Mouse (Mus musculus): Measurements from ENCODE around the gene Gm11758.
"Not testable (repeated sequence)": the region's sequence is repeated elsewhere in the genome, so short reads cannot be mapped to it uniquely, and the experiment has no call there.

Gm11758 gene

GRCm38 (mm10) chr4:73876166-73876565 is at the start of gene Gm11758:
Gene Gm11758 (minus strand): TSS chr4:73876266.
- in situ Hi-C loops (cut with MseI, MboI), result not testable (repeated sequence)

GRCm38 (mm10) chr4:73920660-73921059 is 44.6 kb upstream of the Gm11758 start, which contains the start of gene Gm11756:
Gene Gm11756 (minus strand): TSS chr4:73920760.
- in situ Hi-C loops (cut with MseI, MboI), result not testable (repeated sequence)

GRCm38 (mm10) chr4:73905853-73906252 is 29.8 kb upstream of the Gm11758 start, which contains the start of gene Gm13871:
Gene Gm13871 (minus strand): TSS chr4:73905953.
- in situ Hi-C loops (cut with MseI, MboI), result not testable (repeated sequence)

DNA sequence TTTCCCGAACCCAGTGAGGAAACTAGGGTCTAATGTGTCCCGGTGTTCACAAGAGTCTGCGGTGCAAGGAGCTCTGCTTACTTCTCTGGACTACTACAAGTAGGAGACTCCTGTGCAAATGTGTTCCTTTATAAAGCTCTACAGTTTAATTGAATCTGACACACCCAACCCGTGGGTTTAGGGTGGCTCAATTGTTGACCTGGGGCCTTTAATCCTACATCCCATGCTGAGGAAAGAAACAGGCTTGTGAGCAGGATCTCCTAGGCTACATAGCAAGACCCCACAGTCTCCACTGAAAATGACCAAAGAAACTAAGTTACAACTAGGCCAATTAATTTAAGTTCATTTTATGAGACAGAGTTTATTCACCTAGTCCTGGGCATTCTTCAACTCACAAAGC is 14.9 kb upstream of the Gm11758 start, which contains the start of gene Gm11757:
Gene Gm11757 (minus strand): TSS at position 101 of the 400 bp plus-strand sequence.
- in situ Hi-C loops (cut with MseI, MboI), result not testable (repeated sequence)

- in situ Hi-C loops (cut with MseI, MboI), result loop anchor here in 1 of 2 experiments (25.0 kb wide), 1 partner anchor 111 kb away; no protein-coding TSS in a partner anchor
Observed at GRCm38 (mm10) chr4:73826587-73826986, 49.5 kb downstream of the Gm11758 start.

Data from mouse trophoblast stem cell (cell line).